Mouse (Mus musculus) right cerebral cortex, adult 18-20 months (tissue): ENCODE measurements around the gene Sdhaf2.

ENCODE experiments used
- DNase-seq: peaks from one replicate; pipeline ENCODE4 v3.0.0; 2022; ENCODE audit warnings: mixed read lengths

Sdhaf2 gene

DNA sequence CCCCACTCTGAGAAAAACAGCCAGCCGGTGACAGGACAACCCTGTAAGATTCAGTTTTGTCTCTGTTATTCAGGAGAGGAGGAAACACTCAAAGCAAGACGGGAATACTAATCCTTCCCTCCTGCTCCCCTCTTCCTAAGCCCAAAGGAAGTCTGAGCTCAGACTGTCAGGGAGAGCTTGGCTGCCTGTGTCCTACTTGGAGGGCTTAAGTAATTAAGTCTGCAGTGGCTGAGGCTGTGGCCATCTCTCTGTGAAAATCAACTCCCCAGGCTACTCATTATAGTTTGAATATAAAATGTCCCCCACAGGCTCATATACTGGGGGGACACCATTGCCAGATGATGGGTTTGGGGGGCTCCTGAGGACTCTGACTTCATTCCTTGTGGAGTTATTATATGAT lies 29.0 kb downstream of the Sdhaf2 start:
- no peak for DNase-seq

DNA sequence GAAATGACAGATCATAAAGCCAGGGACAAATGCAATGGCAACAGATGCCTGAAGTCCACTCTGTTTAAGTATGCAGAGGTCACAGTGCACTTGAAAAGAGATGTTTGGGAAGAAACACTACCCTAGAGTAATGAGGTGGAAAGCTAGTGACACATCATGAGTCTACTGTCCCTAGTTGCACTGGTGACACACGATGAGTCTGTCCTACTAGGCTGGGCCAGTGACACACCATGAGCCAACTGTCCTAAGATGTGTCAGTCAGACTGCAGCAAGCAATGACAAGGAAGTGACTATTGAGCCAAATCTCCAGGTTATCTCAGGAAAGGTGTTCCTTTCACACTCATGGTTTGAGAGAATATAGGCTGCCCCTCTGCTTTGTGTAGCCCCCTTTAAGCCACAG lies 30.3 kb downstream of the Sdhaf2 start:
- DNase-seq: no peak

DNA sequence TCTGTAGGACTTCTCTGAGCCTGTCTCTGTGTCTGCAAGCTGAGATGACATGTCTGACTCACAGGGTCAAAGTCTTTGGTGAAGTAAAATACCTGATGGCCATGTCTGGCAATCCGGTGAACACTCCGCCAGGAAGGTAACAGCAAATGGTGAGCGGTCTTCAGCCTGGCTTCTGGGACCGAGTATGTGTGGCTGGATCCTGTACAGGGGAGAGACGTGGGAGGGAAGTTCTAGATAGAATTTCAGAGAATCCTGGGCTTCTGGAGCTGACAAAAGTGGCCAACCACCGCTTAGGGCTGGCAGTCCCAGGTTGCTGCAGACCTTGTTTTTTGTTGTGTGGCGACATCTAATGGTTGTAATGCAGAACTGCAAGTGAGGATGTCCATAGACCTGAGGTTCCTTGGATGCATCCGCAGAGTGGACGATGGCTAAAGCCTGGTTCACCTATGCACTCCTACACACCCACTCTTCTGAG lies 39.6 kb downstream of the Sdhaf2 start:
- DNase-seq: peak; percentile 69

DNA sequence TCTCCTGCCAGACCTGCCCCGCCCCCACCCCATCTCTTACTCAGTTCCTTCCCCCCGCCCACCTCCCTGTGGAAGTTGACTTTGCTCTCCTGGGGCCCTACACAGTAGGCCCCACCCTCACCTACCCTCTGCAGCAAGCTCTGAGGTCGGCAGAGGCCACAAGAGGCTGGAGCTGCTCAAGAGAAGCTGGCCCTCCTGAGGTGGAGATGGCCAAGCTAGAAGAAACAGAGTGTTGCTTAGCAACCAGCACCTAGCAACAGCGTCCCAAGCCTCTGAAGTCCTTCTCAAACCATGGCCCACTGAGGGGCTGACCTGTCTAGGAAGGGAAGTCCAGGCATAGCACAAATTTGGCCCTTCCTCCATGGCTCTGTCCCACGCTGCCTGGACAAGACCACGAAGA lies 43.2 kb downstream of the Sdhaf2 start, which contains the start of gene Ppp1r32:
TSS of gene Ppp1r32 (minus strand) at position 226 of the 400 bp plus-strand sequence.
- no peak for DNase-seq

DNA sequence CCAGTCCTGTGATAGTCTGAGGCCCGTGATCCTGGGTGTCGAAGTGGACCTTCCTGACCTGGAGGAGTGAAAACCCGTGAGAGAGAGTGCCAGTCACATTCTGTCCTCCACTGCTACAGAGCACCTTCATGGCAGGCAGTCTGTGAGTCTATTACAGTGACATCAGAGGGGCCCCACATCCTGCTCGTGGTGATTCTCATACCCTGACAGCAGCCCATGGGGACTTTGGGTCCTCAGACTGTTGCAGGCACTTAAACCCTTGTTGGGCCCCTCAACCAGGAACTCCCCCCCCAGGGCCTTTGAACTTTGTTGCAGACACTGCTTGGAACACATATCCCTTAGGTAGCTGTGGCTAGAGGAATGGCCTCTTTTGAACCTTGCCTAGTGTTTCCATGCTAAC lies 46.4 kb downstream of the Sdhaf2 start:
- no peak for DNase-seq

DNA sequence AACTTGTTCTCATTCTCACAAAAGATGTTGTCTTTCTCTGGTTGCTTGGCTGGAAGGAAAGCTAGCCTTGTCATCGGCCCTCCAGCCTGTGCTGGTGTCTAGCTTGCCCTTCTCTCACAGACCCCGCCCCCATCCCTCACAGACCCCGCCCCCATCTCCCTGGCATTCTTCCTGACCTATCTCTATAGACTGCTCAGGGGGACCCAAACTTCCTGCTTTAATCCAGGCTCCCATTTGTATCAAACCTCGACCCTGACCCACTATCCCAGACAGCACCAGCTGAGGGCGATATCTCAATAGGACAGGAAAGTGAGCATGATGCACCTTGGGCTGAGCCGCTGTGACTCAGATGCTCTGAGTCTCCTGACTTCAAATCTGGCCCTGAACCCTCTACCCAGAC lies 52.2 kb downstream of the Sdhaf2 start:
- no peak for DNase-seq

DNA sequence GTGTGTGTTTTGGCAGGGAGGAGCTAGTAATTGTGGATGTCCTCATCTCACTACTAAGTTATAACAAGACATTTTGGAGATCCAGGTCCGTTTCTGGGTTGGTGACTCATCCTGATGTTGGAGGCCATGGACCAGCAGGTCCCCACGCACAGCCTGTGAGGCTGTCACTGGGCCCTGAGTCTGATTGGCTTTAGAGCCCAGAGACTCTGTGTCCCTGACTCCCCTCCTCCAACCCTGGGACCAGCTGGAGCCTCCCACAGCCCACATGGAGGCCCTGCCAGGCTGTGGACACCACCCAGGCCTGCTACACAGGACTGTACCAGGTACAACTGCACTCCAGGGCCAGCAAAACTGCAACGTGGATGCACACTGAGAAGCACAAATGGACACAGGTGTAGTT lies 53.0 kb downstream of the Sdhaf2 start:
- DNase-seq: peak; percentile 56

DNA sequence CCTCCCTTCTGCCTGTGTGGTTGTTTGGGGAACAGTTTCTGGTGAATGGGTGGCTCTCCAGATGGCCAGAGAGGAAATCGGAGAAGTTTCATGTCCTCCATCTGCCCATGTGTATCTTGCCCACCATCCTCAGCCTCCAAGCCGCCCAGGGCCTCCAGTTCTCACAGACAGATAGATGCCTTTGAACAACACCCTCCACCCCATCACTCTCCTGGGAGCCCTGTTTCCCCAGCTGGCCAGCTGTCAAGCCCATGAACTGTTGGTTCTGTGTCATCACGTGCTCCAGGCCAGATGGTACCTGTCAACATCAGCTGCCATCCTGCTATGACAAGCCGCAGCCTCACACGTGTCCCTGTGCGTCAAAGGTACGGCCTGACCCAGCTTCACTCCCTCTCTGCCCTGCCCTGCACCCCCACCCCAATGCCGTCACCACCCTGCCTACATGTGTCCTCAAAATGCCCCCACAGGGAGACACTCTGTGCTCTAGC lies 56.7 kb downstream of the Sdhaf2 start:
- DNase-seq: peak; percentile 57

DNA sequence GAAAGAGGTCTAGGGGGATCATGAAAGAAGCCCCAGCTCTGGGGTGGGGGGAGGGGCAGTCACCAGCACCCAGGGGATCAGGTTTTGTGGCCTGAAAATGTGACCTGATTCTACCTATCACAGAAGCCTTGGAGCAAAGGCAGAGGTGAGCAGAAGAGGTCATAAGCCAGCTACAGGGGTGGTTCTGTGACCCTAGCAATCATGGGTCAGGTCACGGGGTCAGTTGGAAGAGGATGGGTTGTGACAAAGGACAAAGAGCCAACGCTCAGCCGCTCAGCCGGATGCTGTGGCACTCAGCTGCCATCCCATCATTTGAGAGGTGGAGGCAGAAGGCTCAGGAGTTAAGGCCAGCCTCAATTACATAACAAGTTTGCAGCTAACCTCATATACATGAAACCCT lies 61.5 kb downstream of the Sdhaf2 start:
- DNase-seq: no peak

DNA sequence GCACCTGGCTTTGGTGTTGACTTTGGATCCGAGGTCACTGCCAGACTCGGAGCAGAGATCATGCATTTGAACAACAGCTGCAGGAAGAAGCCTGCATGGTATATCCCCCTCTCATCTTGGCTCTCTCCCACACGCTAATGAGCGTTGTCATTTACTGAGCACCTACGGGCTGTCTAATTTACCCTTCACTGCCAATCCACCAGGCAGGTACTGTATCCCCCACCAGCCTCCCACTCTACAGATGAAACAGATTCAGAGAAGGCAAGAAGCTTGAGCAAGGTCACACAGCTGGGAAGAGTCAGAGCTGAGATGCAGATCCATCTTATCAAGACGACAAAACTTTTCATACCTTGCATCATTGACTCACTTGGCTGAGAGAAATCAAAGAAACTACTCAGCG lies 64.4 kb downstream of the Sdhaf2 start:
- DNase-seq: no peak

DNA sequence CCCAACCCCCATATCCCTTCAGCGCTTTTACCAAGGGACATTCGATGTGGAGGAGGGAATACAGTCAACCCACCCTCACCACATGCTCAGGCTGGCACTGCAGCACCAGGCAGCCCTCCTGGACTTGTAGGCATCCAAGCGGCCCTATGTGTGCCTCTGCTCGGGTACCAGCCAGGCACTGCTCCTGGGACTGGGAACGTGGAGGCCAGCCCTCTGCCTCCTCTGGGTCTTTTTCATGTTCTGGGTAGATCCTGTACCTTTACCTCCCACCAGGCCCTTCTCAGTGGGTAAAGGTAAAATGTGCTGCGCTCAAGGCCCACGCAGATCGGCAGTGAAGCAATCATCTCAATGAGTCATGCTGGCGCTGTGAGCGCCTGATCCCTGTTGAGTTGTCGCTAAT lies 66.0 kb downstream of the Sdhaf2 start:
- DNase-seq: peak; percentile 68

DNA sequence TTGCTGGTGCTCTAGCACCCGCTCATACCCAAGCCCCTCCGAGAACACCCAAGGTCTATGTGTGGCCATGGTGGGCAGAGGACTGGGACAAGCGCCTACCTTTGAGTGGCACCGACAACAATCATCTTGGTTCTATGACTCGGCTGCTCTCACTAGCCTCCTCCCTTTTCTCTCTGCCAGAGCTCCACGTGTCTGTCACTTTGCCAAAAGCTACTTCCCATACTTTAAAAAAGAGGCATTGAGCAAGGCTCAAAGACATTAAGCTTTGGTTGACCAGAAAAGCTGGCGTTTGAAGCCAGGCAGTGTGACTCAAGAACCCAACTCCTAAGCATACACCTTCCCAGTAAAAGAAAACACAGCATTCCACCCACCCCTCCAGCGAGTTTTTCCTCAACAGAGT lies 67.8 kb downstream of the Sdhaf2 start:
- DNase-seq: peak; percentile 60

DNA sequence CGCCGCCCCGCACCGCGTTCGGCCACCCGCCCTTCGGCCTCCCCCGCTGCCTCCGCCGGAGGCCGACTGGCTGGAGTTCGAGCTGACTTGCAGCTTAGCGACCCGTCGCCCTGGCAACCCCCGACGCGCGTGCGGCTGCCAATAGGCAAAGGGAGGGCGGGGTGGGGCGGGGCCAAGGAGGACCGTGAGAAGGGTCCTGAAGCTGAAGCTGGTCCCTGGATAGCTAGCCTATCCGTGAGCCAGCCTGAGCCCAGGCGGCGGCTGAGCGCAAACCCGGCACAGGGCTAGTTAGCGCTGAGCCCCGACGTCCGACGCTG lies 68.5 kb downstream of the Sdhaf2 start:
- DNase-seq: no peak

DNA sequence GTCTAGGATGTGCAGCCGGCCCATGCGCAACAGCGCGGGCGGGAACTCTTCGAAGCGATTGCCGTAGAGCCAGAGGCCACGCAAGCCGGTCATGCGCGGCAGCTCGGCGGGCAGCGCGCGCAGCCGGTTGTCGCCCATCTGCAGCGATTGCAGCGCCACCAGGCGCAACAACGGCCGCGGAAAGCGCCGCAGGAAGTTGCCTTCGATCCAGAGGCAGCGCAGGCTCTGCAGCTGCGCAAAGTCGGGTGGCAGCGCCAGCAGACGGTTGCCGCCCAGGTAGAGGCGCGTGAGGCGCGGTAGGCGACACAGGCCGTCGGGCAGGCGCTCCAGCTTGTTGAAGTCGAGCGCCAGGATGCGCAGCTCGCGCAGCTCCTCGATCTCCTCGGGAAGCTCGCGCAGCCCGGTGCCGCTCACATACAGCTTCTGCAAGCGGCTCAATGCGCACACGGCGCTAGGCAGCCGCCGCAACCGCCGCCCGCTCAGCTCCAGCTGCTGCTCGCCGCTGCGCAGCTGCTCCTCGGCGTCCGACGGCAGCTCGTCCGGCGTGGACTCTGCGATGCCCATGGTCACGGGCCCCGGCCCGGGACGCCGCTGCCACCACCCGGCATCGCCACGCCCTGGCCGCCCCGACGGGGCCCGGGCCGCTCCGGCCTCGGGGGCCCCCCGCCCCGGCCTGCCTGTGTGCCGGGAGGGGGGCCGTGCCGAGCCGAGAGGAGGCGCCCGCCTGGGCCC lies 69.0 kb downstream of the Sdhaf2 start, which contains the start of gene Lrrc10b:
TSS of gene Lrrc10b (minus strand) at position 722 of the 732 bp plus-strand sequence.
- peak; percentile 69 for DNase-seq

DNA sequence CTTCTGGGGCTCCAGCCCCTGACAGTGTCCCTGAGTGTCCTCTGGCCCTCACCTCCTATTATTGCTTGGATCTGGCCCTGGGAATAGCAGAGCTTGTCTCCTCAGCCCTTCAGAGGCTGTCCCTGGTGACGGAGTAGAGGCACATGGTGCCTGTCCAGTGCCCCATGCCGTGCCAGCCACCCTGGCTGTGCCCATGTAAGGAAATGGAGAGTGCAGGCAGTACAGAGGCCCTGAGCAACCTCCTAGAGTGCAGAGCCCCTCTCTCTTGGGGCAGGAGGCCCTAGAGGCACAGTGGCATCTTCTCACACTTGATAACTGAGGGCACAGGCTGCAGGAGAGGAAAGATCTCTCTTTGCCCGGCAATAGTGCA lies 70.5 kb downstream of the Sdhaf2 start:
- DNase-seq: no peak

DNA sequence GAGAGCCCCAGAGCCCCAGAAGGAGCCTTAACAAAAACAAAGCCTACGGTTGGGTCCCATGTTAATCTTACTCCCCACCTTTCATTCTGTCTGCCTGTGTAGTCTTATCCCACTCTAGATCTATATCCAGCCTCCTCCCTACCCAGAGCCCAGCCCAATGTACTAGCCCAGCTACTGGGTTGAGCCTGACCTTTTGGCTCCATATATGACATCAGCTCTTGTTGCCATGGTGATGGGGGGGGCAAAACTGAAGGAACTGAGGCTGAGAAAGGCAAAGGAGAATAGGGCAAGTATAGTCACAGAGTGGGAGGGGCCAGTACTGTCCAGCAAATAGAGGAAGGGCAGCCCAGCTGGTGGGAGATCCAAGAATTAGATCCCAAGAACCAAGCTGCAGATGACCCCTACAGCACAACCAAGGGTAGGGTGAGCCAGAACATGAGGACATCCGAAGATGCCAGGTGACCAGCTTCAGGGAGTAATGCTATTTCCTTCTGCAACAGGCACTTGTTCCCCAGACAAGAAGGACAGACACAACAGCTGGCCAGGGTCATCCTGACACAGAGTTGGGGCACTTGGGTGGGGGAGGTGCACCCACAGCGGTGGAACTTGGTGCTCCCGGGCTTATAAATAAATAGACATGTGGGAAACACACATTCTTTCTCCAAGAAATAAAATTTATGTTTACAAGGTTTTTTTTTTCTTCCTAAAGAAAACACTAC lies 71.1 kb downstream of the Sdhaf2 start:
- DNase-seq: no peak
